Mouse (Mus musculus) kidney, adult 9 months (tissue): ENCODE data around the gene Mttp.

Experiments
- DNase-seq: peaks from one replicate; pipeline ENCODE4 v3.0.0; 2022

The Mttp gene

DNA sequence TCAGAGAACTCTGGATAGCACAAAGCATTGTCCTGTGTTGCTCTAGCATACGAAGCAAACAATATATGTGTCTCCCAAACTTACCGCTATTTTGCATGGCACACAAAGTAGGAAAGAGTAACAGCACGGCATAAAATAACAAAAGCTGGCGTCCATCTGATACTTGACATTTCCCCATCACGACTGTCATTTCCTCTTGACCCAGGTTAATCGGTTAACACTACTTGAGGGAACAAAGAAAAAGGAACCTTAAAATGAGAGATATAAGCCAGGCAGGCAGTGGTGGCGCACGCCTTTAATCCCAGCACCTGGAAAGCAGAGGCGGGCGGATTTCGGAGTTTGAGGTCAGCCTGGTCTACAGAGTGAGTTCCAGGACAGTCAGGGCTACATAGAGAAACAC is 10.9 kb downstream of the Mttp start:
- no peak for DNase-seq

DNA sequence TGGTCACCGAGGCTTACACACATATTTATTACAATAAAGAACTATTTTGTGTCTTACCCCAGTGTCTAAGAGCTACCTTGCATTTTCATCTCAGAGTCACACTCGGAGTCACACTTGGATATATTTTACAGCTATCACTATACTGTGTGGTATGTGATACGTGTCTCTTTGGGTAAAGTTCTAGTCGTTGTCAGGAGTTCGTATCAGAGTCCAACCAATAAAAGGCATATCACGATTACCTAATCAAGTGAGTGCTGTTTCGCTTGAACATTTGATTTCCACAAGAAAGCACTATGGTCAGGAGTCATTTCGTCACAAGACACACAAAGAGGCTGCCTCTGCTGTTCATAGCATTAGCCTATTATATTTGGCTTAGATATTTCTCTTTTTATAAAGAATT is 11.3 kb downstream of the Mttp start:
- no peak for DNase-seq

DNA sequence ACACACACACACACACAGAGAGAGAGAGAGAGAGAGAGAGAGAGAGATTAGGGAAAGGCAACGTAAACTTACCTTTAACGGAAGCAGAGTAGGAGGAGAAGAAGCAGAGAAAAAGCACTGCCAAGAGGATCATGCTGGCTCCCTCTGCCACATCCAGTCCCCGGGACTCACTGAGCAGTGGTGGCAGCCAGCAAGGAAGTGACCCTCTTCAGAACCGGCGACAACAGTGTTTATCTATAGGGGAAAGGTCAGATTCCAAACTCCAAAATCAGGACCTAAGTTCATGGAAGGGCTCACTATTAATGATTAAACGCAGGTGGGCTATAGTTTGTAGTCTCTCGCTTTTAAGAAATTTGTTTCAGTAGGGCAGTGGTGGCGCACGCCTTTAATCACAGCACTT is 13.6 kb downstream of the Mttp start:
- DNase-seq: peak; percentile 45

GRCm38 (mm10) chr3:138130692-138131091 is 14.1 kb downstream of the Mttp start:
- DNase-seq: no peak

- no peak for DNase-seq
Observed at GRCm38 (mm10) chr3:138129110-138129509, 15.7 kb downstream of the Mttp start.

GRCm38 (mm10) chr3:138123842-138124241 is 20.9 kb downstream of the Mttp start:
- no peak for DNase-seq

GRCm38 (mm10) chr3:138121461-138121860 is 23.3 kb downstream of the Mttp start:
- DNase-seq: no peak

DNA sequence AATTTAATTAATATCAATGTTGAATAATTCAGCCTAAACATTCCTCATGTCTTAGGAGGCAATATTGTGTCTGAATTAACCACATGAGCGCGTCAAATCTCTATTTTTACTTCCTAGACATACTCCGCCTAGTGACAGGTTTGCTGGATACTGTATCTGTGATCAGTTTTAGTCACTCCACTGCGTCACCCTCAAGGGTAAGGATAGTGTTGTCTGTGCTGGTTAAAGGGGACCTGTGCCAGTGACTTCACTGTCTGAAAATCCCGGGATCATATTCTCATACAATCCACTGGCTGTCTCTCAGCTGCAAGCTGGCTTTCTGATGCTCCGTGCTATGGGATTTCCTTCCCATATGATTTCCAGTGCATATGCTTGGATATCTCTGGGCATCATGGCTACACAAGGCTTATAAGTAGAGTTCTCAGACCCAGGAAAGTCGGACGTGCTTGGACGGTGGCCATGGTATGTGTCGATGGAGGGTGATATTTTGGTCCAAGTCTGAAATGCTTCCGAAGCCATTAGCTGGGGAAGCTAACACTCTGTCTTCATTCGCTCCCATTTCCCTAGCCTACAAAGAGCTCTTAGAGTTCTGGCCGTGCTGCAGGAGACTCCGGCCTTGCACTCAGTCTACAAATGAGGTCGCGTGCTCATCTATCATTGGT is 25.2 kb downstream of the Mttp start:
- no peak for DNase-seq

- DNase-seq: no peak
Observed at GRCm38 (mm10) chr3:138118831-138119230, 25.9 kb downstream of the Mttp start.

- no peak for DNase-seq
Observed at GRCm38 (mm10) chr3:138118392-138118791, 26.4 kb downstream of the Mttp start.

DNA sequence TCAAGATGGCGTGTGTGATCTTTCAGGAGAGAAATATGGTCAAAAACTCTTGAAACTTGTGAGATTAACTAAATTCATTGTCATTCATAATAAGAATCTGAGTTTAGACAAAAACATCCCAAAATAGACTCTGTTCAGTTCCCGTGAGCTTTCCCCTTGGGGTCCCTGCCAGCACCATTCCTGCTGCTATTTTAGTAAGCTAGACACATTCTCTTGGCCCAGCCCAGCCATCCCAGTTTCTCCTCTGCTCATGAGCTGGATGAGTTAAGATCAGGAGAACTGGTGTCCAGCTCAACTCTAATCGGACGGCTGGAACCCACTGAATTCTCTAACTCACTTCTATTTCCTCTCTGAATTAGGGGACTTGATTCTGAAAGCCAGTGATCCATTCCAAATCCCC is 27.9 kb downstream of the Mttp start:
- no peak for DNase-seq

DNA sequence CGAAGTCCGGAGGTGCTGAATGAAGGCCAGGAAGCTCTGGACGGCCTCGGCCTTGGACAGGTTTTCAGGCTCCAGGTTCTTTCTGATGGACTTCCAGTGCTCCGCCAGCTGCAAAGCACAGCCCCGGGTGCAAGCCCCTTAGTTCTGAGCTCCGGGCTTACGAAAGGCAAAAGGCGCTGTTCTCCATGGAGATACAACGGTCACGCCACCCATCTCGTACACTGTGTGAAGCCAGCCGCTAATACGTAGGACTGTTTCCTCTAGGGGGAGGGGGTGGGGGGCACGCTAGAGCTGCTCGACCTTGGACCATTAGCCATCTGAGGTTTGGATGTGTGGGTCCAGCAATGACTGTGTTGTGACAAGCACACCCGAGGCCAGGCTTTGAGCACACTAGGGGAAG is 30.7 kb downstream of the Mttp start:
- DNase-seq: no peak

GRCm38 (mm10) chr3:138110910-138111782 is 33.6 kb downstream of the Mttp start:
- DNase-seq: no peak

- DNase-seq: no peak
Observed at GRCm38 (mm10) chr3:138106887-138107286, 37.9 kb downstream of the Mttp start.

GRCm38 (mm10) chr3:138105056-138105455 is 39.7 kb downstream of the Mttp start:
- DNase-seq: no peak

DNA sequence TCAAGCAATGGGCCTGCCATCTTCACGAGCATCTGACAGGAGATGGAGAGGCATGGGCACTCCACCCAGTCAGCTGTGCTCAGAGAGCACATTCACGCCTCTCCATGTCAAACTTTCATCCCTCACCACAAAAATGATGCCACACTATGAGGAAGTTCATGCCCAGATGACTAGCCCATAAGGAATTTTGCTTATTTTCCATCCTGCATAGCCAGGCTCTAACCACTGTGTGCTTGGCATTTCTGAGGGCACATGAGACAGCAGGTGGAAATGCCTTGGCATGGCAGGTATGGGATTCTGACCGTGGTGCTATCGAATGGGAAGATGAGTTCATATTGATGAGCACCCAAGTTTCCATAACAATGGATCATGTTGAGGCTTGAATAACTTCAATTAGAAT is 41.1 kb downstream of the Mttp start:
- no peak for DNase-seq

- DNase-seq: no peak
Observed at GRCm38 (mm10) chr3:138101936-138102335, 42.8 kb downstream of the Mttp start.

- DNase-seq: no peak
Observed at GRCm38 (mm10) chr3:138097718-138098117, 47.0 kb downstream of the Mttp start.

- DNase-seq: no peak
Observed at GRCm38 (mm10) chr3:138096263-138097028, 48.3 kb downstream of the Mttp start.

DNA sequence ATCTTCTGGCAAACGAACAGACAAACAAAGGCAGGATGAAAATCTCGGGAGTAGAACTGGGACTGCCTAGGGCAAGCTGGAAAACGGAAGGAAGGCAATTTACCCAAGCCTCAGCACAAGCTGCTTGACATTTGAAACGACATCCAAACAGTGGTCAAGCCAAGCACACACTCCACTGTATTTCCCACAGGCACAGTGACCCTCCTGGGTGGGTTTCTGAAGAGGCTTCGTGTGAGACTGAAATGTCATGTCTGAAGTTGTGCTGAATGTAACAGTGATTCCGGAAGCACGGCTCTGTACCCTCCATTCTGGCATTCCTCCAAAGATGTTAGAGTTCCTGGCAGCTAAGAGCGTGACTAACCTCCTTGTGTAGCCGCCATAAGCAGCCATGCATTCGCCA is 49.0 kb downstream of the Mttp start:
- no peak for DNase-seq

GRCm38 (mm10) chr3:138095301-138095700 is 49.5 kb downstream of the Mttp start:
- no peak for DNase-seq

GRCm38 (mm10) chr3:138083896-138084295 is 60.9 kb downstream of the Mttp start:
- DNase-seq: no peak

GRCm38 (mm10) chr3:138083073-138083637 is 61.6 kb downstream of the Mttp start:
- no peak for DNase-seq
